Mouse (Mus musculus) frontal cortex, postnatal 25 days (tissue): ENCODE data around the gene Ascc1.
"Not testable (repeated sequence)": the region's sequence is repeated elsewhere in the genome, so short reads cannot be mapped to it uniquely, and the experiment has no call there.

Experiments
- DNase-seq, 2 experiments: peaks; one replicate each; pipeline ENCODE4 v3.0.0; 2022; ENCODE audit warnings: low spot score in 2 of 2

Ascc1 gene

DNA sequence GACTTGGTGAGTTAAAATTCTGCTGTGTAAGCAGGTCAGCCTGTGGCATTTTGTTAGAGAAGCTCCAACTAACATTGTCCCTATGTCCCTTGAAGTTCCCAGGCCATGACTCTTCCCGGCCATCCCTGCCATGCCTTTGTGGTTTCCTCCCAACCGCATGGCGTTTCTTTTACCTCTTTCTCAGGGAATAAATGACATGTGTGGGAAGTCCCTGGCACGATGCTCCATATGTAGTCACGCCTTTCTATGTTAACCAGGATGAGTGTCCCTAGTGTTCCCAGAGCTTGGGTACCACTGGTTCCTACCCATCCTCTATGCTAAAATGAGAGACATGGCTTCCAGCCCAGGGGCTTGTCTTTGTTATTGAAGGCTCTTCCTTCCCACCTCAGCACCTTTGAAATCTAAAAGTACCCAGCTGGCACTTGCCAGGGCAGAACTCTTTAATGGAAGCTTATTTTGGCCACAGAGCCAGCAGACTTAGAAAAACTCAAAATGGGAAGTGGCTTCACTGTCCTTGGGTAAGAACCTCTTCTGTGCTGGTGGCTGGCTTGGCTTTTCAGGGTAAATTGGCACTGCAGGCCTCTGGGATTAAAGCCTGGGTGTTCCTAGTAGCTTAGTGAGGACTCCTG, 24.8 kb upstream of the Ascc1 start:
- DNase-seq: no peak

DNA sequence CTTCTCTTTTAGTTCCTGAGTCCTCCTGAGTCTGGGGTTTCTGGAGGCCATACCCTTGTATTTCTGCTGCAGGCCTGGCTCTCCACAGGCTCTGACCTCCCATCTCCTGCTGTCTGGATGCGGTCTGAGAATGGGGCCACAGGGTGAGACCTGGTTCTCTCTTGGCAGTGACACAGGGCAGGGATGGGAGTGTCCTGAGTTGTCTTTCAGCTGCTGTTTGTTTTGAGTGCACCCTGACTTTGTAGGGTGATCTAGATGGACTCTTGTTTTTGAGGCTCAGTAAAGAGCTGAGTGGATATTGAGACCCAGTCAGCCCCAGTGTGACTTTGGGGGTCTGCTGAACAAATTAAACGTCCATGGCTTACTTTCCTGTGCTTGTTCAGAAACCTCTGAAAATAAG, 24.2 kb upstream of the Ascc1 start:
- no peak for DNase-seq

DNA sequence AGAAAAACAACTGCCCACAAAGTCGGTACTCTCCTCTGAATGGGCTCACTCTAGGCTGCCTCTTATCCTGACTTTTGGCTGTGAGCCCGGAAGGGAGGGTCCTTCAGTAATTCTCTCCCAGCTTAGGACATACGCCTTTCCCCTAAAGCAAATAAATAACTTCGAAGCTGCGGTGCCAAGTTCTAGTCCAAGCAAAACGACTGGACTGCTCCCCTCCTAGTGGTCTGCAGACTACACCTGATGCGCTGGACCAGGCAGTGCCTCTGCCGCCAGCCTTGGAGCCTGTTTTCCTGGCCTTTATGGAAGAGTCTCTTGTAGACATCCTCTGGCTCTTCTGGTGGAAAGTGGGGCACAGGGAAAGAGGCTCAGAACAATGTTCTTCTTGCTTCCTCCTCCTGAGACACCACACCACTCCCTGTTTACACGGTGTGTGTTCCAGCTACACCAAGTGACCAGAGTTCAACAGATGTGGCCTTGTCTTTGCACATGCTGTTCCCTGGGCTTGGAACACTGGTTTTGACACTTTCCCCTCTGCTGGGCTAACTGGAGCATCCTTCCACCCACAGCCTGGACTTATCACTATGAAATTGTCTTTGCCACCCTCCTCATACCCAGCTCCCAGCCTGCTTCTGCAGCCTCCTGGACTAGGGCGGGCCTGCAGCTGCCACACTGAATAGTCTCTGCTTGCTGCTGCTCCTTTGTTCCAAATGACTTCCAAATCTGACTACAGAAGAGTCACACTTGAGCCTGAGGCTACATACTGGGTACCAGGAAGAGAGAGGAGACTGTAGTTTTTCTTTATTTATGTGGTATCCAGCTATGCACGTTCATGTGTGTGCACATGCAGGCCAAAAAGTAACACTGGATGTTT, 23.5 kb upstream of the Ascc1 start:
- no peak for DNase-seq

DNA sequence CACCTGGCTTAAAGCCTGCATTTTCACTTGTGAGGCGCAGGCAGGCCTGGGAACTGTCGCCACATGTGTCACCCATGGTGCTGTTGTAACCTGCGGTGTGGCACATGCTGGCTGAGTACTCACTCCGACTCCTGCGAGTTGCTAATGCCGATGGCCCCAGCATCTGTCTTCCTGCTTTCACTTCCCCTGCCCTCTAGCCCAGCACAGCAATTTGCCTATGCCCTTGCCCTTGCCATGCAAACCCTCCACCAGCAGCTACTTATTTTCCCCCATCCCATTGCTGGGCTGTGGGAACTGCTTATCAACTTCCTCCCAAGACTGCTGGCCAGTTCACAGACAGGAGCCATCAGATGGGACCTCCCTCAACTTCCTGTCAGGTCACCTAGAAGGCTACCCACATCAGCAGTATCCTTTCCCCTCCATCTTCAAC, 21.8 kb upstream of the Ascc1 start:
- DNase-seq: no peak

DNA sequence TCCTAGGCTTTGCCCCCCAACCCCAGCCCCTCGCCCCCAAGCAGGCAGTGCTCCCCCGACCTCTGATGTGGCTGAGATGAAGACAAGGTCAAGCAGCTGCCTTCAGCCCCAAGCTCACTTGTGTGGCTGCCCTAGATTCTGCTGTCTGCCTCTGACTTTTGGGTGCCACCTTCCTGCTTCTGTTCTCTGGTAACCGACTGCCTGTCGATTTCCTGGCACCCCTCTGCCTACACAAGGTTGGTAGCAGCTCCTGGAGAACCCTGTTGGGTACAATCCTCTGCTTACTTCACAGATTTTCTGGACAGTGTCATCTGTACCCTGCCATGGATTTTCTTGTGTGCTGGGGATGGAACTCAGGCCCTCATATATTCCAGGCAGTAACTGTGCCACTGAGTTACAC, 21.3 kb upstream of the Ascc1 start:
- no peak for DNase-seq

DNA sequence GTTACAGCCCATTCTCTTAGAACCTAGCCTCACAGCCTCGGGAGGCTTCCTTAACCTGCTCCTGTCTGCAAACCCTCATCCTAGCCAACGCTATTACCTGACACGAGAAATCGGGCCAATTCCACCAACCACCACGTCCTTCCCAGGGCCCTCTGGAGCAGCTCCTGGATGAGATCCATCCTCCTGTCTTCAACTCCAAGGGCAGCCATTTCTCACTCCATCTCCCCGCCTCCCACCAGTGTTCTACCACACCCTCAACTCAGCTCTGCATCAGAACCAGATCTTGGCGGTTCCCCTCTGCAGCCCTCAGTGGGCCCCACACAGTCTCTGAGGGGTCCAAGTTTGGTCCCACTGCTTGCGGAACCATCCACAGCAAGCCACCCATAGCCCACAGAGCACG, 20.8 kb upstream of the Ascc1 start:
- DNase-seq: no peak

DNA sequence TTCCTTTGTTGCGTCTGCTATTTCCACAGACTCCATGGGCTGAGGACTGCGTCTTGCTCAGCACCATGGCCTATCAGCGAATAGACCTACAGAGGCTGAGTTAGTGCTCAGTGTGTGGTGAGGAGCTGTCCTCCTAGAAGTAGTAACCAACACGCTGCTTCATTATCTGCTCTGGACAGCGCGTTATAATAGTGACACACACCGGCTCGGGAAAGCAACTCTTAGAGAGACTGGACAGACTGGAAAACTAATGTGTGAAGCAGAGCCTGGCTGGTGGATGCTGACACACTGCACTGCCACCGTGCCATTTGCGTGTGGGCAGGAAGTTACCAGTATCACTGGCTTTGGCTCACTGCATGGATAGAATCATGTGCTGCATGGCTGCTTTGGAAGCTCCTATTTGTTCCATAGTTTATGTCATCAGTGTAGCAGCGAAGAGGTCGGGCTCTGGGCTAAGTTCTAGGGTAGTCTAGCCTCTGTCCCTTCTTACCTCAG, 20.2 kb upstream of the Ascc1 start:
- no peak for DNase-seq

DNA sequence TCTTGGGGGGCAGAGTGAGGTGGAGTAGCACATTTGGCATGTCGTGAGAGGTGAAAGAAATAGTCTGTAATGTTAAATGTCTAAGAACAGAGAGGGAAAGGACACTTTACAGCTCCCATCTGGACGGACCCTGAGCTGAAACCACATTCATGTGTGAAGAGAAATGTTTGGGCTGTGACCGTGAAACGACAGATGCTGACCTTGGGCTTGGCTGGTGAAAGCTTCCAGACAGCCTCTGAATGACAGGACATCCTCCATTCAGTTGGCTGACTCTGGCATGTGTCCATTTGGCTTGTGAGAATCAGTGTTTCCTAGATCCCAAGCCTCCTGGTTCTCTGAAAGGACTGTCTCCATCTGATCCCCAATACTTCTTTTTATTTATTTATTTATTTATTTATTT, 14.6 kb upstream of the Ascc1 start:
- DNase-seq: no peak

DNA sequence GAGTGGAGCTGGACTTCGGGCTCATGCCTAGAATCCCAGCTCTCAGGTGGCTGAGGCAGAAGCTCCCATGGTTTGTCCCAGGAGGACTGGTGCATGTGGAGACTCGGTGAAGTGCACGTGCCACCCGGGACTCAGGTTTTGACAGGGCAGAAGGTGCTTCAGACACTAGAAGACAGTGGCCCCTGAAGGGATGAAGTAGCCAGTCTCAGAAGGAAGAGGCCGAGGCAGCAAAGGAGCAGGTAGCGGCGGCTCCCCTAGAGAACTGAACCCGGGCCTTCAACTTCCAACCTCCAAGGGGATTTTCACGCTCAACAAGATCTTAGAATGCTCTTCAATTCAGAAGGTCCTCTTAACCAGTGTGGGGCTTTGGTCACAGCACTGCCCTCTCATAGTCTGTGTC, 12.2 kb upstream of the Ascc1 start:
- no peak for DNase-seq

DNA sequence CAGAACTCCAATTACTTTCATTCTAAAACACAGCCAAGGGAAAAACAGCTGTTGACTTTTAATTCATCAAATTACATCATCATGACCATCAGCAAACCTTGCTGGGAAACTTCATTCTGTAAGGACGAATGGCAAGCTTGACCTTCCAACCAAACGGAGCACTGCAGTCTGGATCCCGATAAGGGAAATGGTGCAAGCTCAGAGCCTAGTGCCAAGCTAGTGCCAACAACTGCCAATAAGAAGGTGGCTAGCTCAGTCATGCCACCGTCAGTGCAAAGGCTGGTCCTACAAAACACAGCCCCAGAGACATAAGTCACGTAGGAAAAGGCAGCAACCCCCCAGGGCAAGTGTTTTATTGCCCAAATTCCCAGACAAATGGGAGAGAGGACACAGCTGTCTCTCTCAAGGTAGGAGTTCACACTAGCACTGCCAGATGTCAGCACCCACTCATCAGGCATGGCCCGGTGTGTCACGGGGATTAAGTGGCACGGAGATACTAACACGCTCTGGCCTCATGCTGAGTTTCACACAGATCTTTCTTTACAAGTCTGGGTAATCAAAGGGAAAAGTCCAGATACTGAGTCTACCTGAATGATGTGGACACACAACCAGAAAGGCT, 11.2 kb upstream of the Ascc1 start:
- DNase-seq: no peak

DNA sequence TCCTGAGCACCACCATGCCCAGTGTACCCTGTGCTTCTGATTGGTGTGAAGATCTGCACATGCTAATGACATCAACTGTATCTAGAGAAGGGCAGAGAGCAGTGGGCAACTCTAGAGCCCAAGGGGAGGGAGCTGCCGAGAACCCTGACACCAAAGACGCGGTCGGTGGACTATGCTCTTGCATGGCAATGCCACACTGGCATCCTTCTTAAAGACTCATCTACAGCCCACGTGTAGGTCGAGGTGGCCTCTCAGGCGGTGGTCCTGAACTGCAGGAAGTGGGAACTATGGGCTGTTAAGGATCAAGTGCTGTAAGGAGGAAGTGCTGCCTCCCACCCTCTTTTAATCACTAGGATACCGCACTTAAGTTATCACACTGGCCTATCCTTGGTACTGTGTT, 10.6 kb upstream of the Ascc1 start:
- DNase-seq: no peak

DNA sequence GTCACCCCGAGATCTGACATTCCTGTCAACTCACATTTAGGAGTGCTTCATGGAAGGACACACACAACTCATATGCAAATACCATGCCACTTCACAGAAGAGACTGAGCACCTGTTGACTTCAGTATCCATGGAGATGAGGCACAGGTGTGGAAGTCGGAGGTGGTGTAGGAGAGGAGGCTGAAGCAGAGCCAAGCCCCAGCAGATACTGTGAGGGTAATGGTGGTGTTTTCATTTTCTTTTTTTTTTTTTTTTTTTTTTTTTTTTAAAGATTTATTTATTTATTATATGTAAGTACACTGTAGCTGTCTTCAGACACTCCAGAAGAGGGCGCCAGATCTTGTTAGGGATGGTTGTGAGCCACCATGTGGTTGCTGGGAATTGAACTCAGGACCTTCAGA, 8.8 kb upstream of the Ascc1 start:
- not testable (repeated sequence) for DNase-seq

DNA sequence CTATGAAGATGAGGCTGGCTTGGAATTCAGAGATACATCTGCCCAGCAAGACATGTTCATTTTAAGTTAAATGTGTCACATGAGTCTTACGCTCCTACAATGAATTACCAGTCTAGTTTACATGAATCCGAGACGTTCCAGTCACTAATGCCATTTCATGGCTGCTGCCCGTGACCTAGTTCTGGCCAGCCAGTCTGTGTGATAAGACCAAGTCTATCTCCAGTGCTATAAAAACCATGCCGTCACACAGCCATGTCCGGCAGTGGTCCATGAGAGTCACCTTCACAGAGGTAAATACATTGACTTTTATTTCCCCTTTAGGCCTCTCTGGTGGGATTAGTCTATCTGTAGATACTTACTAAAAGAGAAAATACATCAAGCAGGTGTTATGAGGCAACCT, 6.7 kb upstream of the Ascc1 start:
- no peak for DNase-seq

DNA sequence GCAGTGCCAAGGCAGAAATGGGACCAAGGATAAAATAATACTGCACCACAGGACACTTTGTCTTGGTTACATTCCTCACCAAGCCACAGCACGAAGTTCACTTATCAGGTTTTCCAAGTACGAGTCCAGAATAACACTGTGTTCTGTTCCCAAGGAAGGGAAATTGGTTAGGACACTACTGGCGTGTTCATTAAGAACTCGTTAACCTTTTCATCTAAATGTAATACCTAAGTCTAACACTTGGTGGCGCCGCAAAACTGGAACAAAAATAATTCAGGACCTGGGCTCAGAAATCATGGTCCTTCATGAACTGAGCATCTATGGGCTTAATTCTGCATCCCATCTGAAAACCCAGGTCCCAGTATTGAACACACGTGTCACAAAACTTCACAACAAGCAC, 5.0 kb upstream of the Ascc1 start:
- no peak for DNase-seq

DNA sequence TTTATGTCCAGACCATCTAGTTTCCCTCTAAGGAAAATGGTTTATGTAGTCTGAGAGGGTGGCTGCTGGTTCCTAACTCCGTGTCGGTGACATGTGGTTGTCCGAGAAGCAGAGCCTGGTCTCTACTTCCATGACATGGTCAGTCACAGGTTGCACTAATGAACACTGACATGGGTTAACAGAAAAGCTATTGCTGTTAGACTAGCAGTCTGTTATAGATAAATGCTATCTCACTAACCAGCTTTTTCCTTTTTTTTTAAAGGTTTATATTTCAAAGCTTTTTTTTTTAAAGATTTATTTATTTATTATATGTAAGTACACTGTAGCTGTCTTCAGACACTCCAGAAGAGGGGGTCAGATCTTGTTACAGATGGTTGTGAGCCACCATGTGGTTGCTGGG, 3.5 kb upstream of the Ascc1 start:
- DNase-seq: no peak

DNA sequence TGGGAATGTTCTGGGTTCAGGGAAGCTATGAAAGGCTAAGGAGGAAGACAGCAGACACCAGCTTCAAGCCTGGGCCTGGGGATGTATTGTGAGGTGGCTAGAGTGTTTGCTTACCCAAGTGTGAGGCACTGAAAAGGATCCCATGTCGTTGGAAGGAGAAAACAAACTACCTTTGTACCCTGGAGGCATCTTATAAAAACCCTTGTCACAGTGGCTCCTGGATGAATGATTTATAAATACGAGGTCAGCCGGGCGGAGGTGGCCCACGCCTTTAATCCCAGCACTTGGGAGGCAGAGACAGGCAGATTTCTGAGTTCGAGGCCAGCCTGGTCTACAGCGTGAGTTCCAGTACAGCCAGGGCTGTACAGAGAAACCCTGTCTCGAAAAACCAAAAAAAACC, 942 bp upstream of the Ascc1 start:
- DNase-seq: not testable (repeated sequence)

DNA sequence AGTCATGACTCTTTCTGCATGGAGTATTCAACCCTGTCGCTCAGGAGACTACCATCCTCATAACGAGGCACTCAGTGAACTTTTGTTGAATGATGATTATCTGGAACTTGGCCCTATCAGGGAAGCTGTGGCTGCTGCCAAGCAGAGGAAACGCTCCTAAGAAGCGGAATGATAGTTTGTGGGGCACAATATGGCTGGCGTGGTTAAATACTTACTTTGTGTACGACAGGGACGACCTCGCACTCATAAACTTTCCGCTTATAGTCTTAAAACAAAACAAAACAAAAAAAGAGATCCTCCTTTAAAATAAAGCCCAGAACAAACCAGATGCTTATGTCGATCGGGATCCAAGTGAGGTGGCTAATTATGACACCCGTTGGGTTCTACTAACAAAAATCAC, 402 bp upstream of the Ascc1 start:
- no peak for DNase-seq

DNA sequence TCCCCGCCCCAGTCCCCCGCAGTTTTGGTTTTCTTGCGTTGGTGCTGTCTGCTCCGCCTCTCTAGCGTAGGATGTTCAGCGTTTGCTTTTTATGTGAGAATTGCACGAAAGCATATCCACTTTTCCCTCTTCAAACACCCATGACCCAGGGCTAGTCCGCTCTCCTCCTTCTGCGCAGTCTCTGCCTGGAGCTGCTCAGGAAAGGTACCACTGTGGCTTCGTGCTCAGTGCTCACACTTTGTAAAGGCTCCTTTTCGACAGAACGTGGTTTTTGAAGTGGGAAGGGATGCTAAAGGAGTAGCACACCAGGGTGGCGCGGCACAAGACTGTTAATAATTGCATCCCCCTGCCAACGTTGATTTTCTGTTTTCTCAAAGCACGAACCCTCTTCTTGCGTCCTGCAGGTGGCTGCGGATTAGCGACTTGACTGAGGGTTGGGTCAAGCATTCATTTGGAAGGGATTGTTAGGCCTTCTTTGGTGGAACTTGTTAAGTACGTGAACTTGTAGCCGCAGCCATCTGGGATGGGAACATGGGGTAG, 678 bp downstream of the Ascc1 start:
- peak in 1 of 2 experiments; percentile 50 for DNase-seq

DNA sequence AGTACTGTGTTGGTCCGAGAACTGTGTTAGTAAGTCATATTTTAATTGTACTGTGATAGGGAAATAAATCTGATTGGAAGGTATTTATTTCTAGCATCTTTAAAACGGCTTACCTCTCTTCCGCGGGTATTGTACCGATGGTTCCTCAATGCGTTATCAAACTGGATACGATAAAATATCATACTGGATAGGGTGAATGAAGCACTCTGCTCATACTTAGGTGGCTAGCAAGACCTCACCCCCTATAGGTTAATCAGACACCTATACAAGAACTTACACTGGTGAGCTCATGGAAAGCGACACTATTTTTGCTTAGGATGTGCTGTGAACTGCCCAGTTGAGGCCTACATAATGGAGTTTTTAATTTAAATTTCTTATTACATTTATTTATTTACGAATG, 1.2 kb downstream of the Ascc1 start:
- no peak for DNase-seq

DNA sequence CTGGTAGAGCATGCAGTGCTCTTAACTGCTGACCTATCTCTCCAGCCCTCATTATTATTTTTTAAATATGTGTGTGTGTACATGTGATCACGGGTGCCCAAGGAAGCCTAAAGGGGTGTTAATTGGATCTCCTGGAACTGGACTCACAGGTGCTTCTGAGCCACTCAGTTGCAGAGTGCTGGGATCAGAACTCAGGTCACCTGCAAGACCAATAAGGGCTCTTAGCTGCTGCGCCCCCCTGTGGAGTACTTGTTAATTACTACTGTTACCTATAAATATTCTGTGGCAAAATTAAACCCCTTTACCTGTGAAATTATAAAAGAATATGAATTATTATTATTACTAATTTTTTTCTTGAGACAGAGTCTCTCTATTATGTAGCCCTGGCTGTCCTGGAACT, 2.7 kb downstream of the Ascc1 start:
- no peak for DNase-seq

DNA sequence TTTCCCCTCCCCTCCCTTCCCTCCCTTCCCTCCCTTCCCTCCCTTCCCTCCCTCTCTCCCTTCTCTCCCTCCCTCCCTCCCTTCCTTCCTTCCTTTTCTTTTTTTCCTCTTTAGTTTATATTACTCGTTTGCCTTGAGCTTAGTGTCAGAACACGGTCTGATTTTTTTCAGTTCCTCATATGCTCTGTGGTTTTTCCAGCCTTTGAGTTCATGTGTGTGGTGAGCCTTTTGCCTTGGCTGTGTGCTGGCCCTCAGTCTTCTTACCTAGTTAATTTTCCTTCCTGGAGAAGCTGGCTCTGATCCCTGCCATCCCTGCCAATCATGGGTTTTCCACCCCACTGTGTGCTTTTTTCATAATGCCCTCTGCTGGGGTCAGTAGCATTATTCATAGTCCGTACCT, 6.5 kb downstream of the Ascc1 start:
- DNase-seq: no peak

DNA sequence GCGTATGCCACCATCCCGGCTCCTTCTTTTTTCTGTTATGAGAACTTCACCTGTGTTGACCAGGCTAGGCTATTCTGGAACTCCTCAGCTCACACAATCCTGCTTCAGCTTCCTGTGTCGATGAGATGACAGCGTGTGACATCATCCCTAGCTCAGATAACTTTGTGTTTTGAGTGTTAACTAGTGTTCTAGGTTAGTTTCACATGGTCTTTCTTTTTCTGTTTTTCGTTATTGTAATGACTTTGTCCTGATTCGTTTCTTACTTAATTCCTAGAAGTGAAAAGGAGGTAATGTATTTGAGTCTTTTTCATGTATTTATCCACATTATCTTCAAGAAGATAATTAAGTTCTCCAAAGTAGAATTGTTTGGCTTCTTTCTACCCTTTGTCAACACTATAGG, 13.6 kb downstream of the Ascc1 start:
- DNase-seq: no peak

DNA sequence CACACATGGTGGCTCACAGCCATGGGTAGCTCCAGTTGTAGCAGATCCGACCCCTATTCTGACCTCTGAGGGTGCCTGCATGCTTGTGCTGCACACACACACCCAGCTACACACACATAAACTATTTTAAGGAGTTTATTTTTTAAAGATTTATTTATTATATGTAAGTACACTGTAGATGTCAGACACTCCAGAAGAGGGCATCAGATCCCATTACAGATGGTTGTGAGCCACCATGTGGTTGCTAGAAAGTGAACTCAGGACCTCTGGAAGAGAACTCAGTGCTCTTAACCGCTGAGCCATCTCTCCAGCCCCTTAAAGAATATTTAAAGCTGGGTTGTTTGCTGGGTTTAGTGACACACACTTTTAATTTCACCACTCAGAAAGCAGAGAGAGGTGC, 16.7 kb downstream of the Ascc1 start:
- DNase-seq: no peak
